Mouse (Mus musculus) neural tube, embryonic 15.5 days (tissue): ENCODE measurements around the gene Nr1h3. TPM values are rescaled to one million over a fixed set of nuclear protein-coding genes. Genes with fewer than 3 reads are reported as not detected.

Experiments used
- ATAC-seq: fragments of 200-750 bp; cut with Nextera tagmentation; 2 replicates; pipeline ENCODE4 v1.8.0; 2017; ENCODE audit warnings: mild to moderate bottlenecking, moderate TSS enrichment, moderate library complexity; ENCODE audit not compliant: low FRiP score
- H3K27ac ChIP-seq: fragments of 300-500 bp; sonication (generic); replicated peaks from 2 replicates; pipeline ENCODE4 v1.5.1; 2015; ENCODE audit warnings: mild to moderate bottlenecking, inconsistent platforms
- H3K27me3 ChIP-seq: fragments of 300-500 bp; sonication (generic); replicated peaks from 2 replicates; pipeline ENCODE4 v1.6.1; 2015; ENCODE audit warnings: inconsistent platforms
- H3K36me3 ChIP-seq: fragments of 300-500 bp; sonication (generic); 2 replicates; pipeline ENCODE4 v1.6.1; 2015; ENCODE audit warnings: inconsistent platforms
- H3K4me1 ChIP-seq: fragments of 300-500 bp; sonication (generic); 2 replicates; pipeline ENCODE4 v1.6.1; 2015; ENCODE audit warnings: inconsistent platforms
- H3K4me2 ChIP-seq: fragments of 300-500 bp; sonication (generic); 2 replicates; pipeline ENCODE4 v1.6.1; 2015; ENCODE audit warnings: inconsistent platforms, mild to moderate bottlenecking, moderate library complexity
- H3K4me3 ChIP-seq: fragments of 300-500 bp; sonication (generic); replicated peaks from 2 replicates; pipeline ENCODE4 v1.5.1; 2015; ENCODE audit warnings: mild to moderate bottlenecking, inconsistent platforms
- H3K9ac ChIP-seq: fragments of 300-500 bp; sonication (generic); replicated peaks from 2 replicates; pipeline ENCODE4 v1.6.1; 2015; ENCODE audit warnings: mild to moderate bottlenecking, inconsistent platforms
- H3K9me3 ChIP-seq: fragments of 300-500 bp; sonication (generic); replicated peaks from 2 replicates; pipeline ENCODE4 v1.6.1; 2016; ENCODE audit warnings: inconsistent platforms
- WGBS: fragments of 180-500 bp; shearing (Covaris S2); methylation state at CpG from one replicate; pipeline ENCODE4 v1.1.7; 2015; ENCODE audit warnings: mixed read lengths; 5-methylcytosine and 5-hydroxymethylcytosine counted together
- polyA plus RNA-seq: library from polyadenylated mRNA; unstranded; fragments of >200 nt; fragmentation: Nextera tagmentation; extraction: Ambion mirVana; gene quantifications from 2 replicates; pipeline ENCODE4 v1.2.1, GENCODE M21; 2015

Nr1h3 gene
- polyA plus RNA-seq, 1 experiment from 2014 or later, result 2.4 TPM

- WGBS, result 0% methylated on average over 9 of the region's 9 CpGs
- peak overlapping the region; percentile 91 for H3K9ac ChIP-seq
- peaks cover 7% of the 10 kb centered on the region for H3K36me3 ChIP-seq
- H3K27ac ChIP-seq, result peak overlapping the region; percentile 95
- H3K27me3 ChIP-seq, result no peaks in the 10 kb centered on the region
- peak overlapping the region; percentile 88 for H3K4me2 ChIP-seq
- peaks cover 36% of the 10 kb centered on the region for H3K4me1 ChIP-seq
- H3K4me3 ChIP-seq, result peak overlapping the region; percentile 89
- H3K9me3 ChIP-seq, result no peaks in the 10 kb centered on the region
- ATAC-seq, result peak; percentile 97
These were observed 19.5 kb downstream of the Nr1h3 start for GRCm38 (mm10) chr2:91183148-91183513.

- WGBS, result under 1% methylated on average over 71 of the region's 81 CpGs
- Histone ChIP-seq H3K4me2 (peak overlapping the region; percentile 88), H3K9me3 (no peaks in the 10 kb centered on the region), H3K27ac (peak overlapping the region; percentile 95), H3K27me3 (no peaks in the 10 kb centered on the region), H3K4me1 (peaks cover 36% of the 10 kb centered on the region), H3K36me3 (peaks cover 12% of the 10 kb centered on the region), H3K9ac (peak overlapping the region; percentile 91), H3K4me3 (peak overlapping the region; percentile 89)
- ATAC-seq, result peak; percentile 96
These were observed 20.1 kb downstream of the Nr1h3 start for GRCm38 (mm10) chr2:91182405-91183147.

- peak overlapping the region; percentile 95 for H3K27ac ChIP-seq
- no peaks in the 10 kb centered on the region for H3K9me3 ChIP-seq
- H3K4me2 ChIP-seq, result peak overlapping the region; percentile 88
- H3K36me3 ChIP-seq, result peaks cover 14% of the 10 kb centered on the region
- ATAC-seq, result no peak
- peaks cover 36% of the 10 kb centered on the region for H3K4me1 ChIP-seq
- peak overlapping the region; percentile 89 for H3K4me3 ChIP-seq
- no peaks in the 10 kb centered on the region for H3K27me3 ChIP-seq
- H3K9ac ChIP-seq, result peak overlapping the region; percentile 91
- WGBS, result 9% methylated on average over 8 of the region's 8 CpGs
These were observed 20.6 kb downstream of the Nr1h3 start for GRCm38 (mm10) chr2:91182016-91182404.

- peaks cover 26% of the 10 kb centered on the region for H3K36me3 ChIP-seq
- no peak overlapping the region; the same call in 1 of the 2 replicates for H3K9ac ChIP-seq
- H3K4me1 ChIP-seq, result peaks cover 36% of the 10 kb centered on the region
- no peaks in the 10 kb centered on the region for H3K27me3 ChIP-seq
- 72% methylated on average over 5 of the region's 5 CpGs for WGBS
- H3K4me3 ChIP-seq, result no peak overlapping the region
- no peaks in the 10 kb centered on the region for H3K9me3 ChIP-seq
- H3K4me2 ChIP-seq, result peak overlapping the region; percentile 88
- ATAC-seq, result no peak
- no peak overlapping the region for H3K27ac ChIP-seq
These were observed 21.9 kb downstream of the Nr1h3 start for GRCm38 (mm10) chr2:91180706-91181105.

- Histone ChIP-seq H3K4me3 (no peak overlapping the region), H3K27me3 (no peaks in the 10 kb centered on the region), H3K4me1 (peaks cover 36% of the 10 kb centered on the region), H3K27ac (no peak overlapping the region; the same call in 1 of the 2 replicates), H3K9ac (no peak overlapping the region), H3K9me3 (no peaks in the 10 kb centered on the region), H3K36me3 (peaks cover 32% of the 10 kb centered on the region), H3K4me2 (peak overlapping the region; percentile 88; the same call in 1 of the 2 replicates)
- 43% methylated on average over 4 of the region's 4 CpGs for WGBS
- ATAC-seq, result no peak
These were observed 22.8 kb downstream of the Nr1h3 start for GRCm38 (mm10) chr2:91179825-91180224.

- no peak for ATAC-seq
- Histone ChIP-seq H3K9ac (no peak overlapping the region), H3K27ac (no peak overlapping the region), H3K36me3 (peaks cover 66% of the 10 kb centered on the region), H3K27me3 (no peaks in the 10 kb centered on the region), H3K4me3 (no peak overlapping the region), H3K4me1 (peaks cover 19% of the 10 kb centered on the region), H3K4me2 (no peak overlapping the region), H3K9me3 (no peaks in the 10 kb centered on the region)
- 85% methylated on average over 6 of the region's 6 CpGs for WGBS
These were observed 26.4 kb downstream of the Nr1h3 start for GRCm38 (mm10) chr2:91176234-91176633.

GRCm38 (mm10) chr2:91175490-91175889 is 27.1 kb downstream of the Nr1h3 start:
- Histone ChIP-seq H3K36me3 (peaks cover 68% of the 10 kb centered on the region), H3K9ac (no peak overlapping the region), H3K4me2 (no peak overlapping the region), H3K4me1 (peaks cover 12% of the 10 kb centered on the region), H3K4me3 (no peak overlapping the region), H3K9me3 (no peaks in the 10 kb centered on the region), H3K27me3 (no peaks in the 10 kb centered on the region), H3K27ac (no peak overlapping the region)
- ATAC-seq, result no peak
- WGBS, result 93% methylated on average over 4 of the region's 4 CpGs

- peaks cover 84% of the 10 kb centered on the region for H3K36me3 ChIP-seq
- H3K9me3 ChIP-seq, result no peaks in the 10 kb centered on the region
- no peak overlapping the region for H3K9ac ChIP-seq
- H3K4me1 ChIP-seq, result no peaks in the 10 kb centered on the region
- no peak for ATAC-seq
- no peak overlapping the region for H3K27ac ChIP-seq
- no peaks in the 10 kb centered on the region for H3K27me3 ChIP-seq
- H3K4me3 ChIP-seq, result no peak overlapping the region
- H3K4me2 ChIP-seq, result no peak overlapping the region
- 88% methylated on average over 25 of the region's 25 CpGs for WGBS
These were observed 32.9 kb downstream of the Nr1h3 start for GRCm38 (mm10) chr2:91169587-91170322.

- 69% methylated on average over 4 of the region's 4 CpGs for WGBS
- no peaks in the 10 kb centered on the region for H3K4me1 ChIP-seq
- no peaks in the 10 kb centered on the region for H3K9me3 ChIP-seq
- peaks cover 83% of the 10 kb centered on the region for H3K36me3 ChIP-seq
- H3K4me3 ChIP-seq, result no peak overlapping the region
- no peak overlapping the region for H3K9ac ChIP-seq
- ATAC-seq, result no peak
- no peak overlapping the region for H3K4me2 ChIP-seq
- H3K27me3 ChIP-seq, result no peaks in the 10 kb centered on the region
- H3K27ac ChIP-seq, result no peak overlapping the region
These were observed 35.0 kb downstream of the Nr1h3 start for GRCm38 (mm10) chr2:91167629-91168028.

- Histone ChIP-seq H3K27me3 (no peaks in the 10 kb centered on the region), H3K27ac (no peak overlapping the region), H3K4me2 (no peak overlapping the region), H3K9me3 (no peaks in the 10 kb centered on the region), H3K4me3 (no peak overlapping the region), H3K9ac (no peak overlapping the region), H3K4me1 (no peaks in the 10 kb centered on the region), H3K36me3 (peaks cover 89% of the 10 kb centered on the region)
- 91% methylated on average over 6 of the region's 6 CpGs for WGBS
- ATAC-seq, result no peak
These were observed 37.6 kb downstream of the Nr1h3 start for GRCm38 (mm10) chr2:91164991-91165390.

GRCm38 (mm10) chr2:91163532-91163931 is 39.1 kb downstream of the Nr1h3 start:
- H3K4me2 ChIP-seq, result no peak overlapping the region
- H3K4me1 ChIP-seq, result no peaks in the 10 kb centered on the region
- no peak overlapping the region for H3K9ac ChIP-seq
- 89% methylated on average over 5 of the region's 5 CpGs for WGBS
- H3K27ac ChIP-seq, result no peak overlapping the region
- ATAC-seq, result no peak
- no peaks in the 10 kb centered on the region for H3K27me3 ChIP-seq
- no peaks in the 10 kb centered on the region for H3K9me3 ChIP-seq
- H3K4me3 ChIP-seq, result no peak overlapping the region
- peaks cover 87% of the 10 kb centered on the region for H3K36me3 ChIP-seq

GRCm38 (mm10) chr2:91162952-91163351 is 39.7 kb downstream of the Nr1h3 start:
- Histone ChIP-seq H3K4me3 (no peak overlapping the region), H3K36me3 (peaks cover 90% of the 10 kb centered on the region), H3K27me3 (no peaks in the 10 kb centered on the region), H3K9ac (no peak overlapping the region), H3K4me1 (no peaks in the 10 kb centered on the region), H3K4me2 (no peak overlapping the region), H3K9me3 (no peaks in the 10 kb centered on the region), H3K27ac (no peak overlapping the region)
- 90% methylated on average over 4 of the region's 4 CpGs for WGBS
- ATAC-seq, result no peak
